Mouse (Mus musculus) heart, postnatal 0 days (tissue): Measurements from ENCODE around the gene Dgat2. TPM values are rescaled to one million over a fixed set of nuclear protein-coding genes. Genes with fewer than 3 reads are reported as not detected.

Experiments
- ATAC-seq: fragments of 200-750 bp; cut with Nextera tagmentation; 2 replicates; pipeline ENCODE4 v1.8.0; 2017; ENCODE audit warnings: low read depth, moderate number of reproducible peaks, moderate library complexity; ENCODE audit not compliant: insufficient read depth
- DNase-seq: peaks from one replicate; pipeline ENCODE4 v3.0.0-alpha.2; 2016; ENCODE audit warnings: low spot score
- H3K27ac ChIP-seq: fragments of 300-500 bp; sonication (generic); 2 replicates; pipeline ENCODE4 v1.5.1; 2014; ENCODE audit warnings: low read depth, mild to moderate bottlenecking
- H3K27me3 ChIP-seq: fragments of 300-500 bp; sonication (generic); 2 replicates; pipeline ENCODE4 v1.6.1; 2014; ENCODE audit warnings: low read length, mixed read lengths; ENCODE audit not compliant: control insufficient read depth, insufficient read depth
- H3K36me3 ChIP-seq: fragments of 300-500 bp; sonication (generic); replicated peaks from 2 replicates; pipeline ENCODE4 v1.6.1; 2014; ENCODE audit warnings: low read length, mixed read lengths; ENCODE audit not compliant: control insufficient read depth, insufficient read depth
- H3K4me1 ChIP-seq: fragments of 300-500 bp; sonication (generic); 2 replicates; pipeline ENCODE4 v1.6.1; 2014; ENCODE audit warnings: antibody characterized with exemption; ENCODE audit not compliant: control insufficient read depth, insufficient read depth
- H3K4me2 ChIP-seq: fragments of 300-500 bp; sonication (generic); 2 replicates; pipeline ENCODE4 v1.6.1; 2014; ENCODE audit warnings: low read depth, mild to moderate bottlenecking, low read length, moderate library complexity
- H3K4me3 ChIP-seq: fragments of 300-500 bp; sonication (generic); 2 replicates; pipeline ENCODE4 v1.5.1; 2014; ENCODE audit warnings: low read depth, low read length
- H3K9ac ChIP-seq: fragments of 300-500 bp; sonication (generic); replicated peaks from 2 replicates; pipeline ENCODE4 v1.6.1; 2014; ENCODE audit warnings: low read depth, low read length, mixed read lengths
- H3K9me3 ChIP-seq: fragments of 300-500 bp; sonication (generic); replicated peaks from 2 replicates; pipeline ENCODE4 v1.6.1; 2016; ENCODE audit warnings: low read length; ENCODE audit not compliant: control insufficient read depth
- CTCF ChIP-seq: IDR thresholded peaks from 2 replicates; pipeline ENCODE4 v1.5.1; 2016; ENCODE audit warnings: antibody characterized with exemption, control low read depth, low read depth
- EP300 ChIP-seq: IDR thresholded peaks from 2 replicates; pipeline ENCODE4 v1.6.1; 2016; ENCODE audit warnings: antibody characterized with exemption, low read depth
- WGBS: fragments of 180-500 bp; shearing (Covaris S2); extraction: QIAGEN DNeasy Blood & Tissue Kit; methylation state at CpG from one replicate; pipeline ENCODE4 v1.1.7; 2014; 5-methylcytosine and 5-hydroxymethylcytosine counted together
- polyA plus RNA-seq: library from polyadenylated mRNA; unstranded; fragments of >200 nt; fragmentation: Nextera tagmentation; extraction: Ambion mirVana; gene quantifications from 2 replicates; pipeline ENCODE4 v1.2.1, GENCODE M21; 2015
- total RNA-seq: library from RNA; depleted of rRNA; stranded (reverse); fragments of >200 nt; gene quantifications from 2 replicates; pipeline ENCODE4 v1.2.3, GENCODE M21; 2014; ENCODE audit warnings: low replicate concordance

Dgat2 gene
- total and polyA plus RNA-seq, 2 experiments from 2014 or later: 114 to 115 TPM

DNA sequence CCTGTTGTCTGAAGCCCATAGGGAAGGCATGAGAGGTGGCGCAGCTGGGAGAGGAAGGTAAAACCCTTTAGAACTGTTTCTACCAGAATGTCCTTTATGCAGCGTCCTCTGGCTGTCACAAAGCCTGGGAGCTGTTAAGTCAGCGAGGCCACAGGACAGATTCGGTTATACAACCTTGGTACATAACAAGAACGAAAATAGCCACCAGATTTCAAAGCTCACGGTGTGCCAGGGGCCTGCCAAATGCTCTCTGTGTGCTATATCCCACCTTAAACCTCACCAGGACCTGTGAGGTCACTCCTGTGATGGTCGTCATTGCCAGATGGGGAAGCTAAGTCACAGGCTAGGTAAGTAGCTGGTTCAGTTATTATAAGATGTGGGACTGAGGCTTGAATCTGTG, 19.6 kb upstream of the Dgat2 start:
- peak; percentile 89 for ATAC-seq
- no peaks in the 10 kb centered on the region for H3K36me3 ChIP-seq
- peak; percentile 89 for DNase-seq
- H3K4me2 ChIP-seq: 0 out of 2 replicates have a peak overlapping the region, but pooled peaks have one; percentile 3
- WGBS: 41% methylated on average over 7 of the region's 7 CpGs
- H3K9ac ChIP-seq: no peak overlapping the region
- TF ChIP-seq CTCF (peak; percentile 43), EP300 (peak; percentile 82; the same call in 1 of the 2 replicates)
- no peaks in the 10 kb centered on the region for H3K27me3 ChIP-seq
- H3K9me3 ChIP-seq: no peaks in the 10 kb centered on the region
- peaks cover 12% of the 10 kb centered on the region for H3K4me1 ChIP-seq
- H3K4me3 ChIP-seq: no peak overlapping the region
- peak overlapping the region; percentile 94 for H3K27ac ChIP-seq

- ATAC-seq (0 out of 2 replicates have a peak, but pooled peaks have one; percentile 10), DNase-seq (no peak)
- Histone ChIP-seq H3K36me3 (no peaks in the 10 kb centered on the region), H3K4me2 (no peak overlapping the region), H3K4me3 (no peak overlapping the region), H3K4me1 (peaks cover 12% of the 10 kb centered on the region), H3K27ac (peak overlapping the region; percentile 14; the same call in 1 of the 2 replicates), H3K9ac (no peak overlapping the region), H3K9me3 (no peaks in the 10 kb centered on the region), H3K27me3 (no peaks in the 10 kb centered on the region)
- 39% methylated on average over 4 of the region's 4 CpGs for WGBS
- TF ChIP-seq CTCF (no peak), EP300 (no peak)
Observed at GRCm38 (mm10) chr7:99200290-99200689, 17.8 kb upstream of the Dgat2 start.

GRCm38 (mm10) chr7:99199451-99200175, 17.1 kb upstream of the Dgat2 start:
- DNase-seq: no peak
- H3K36me3 ChIP-seq: no peaks in the 10 kb centered on the region
- H3K9me3 ChIP-seq: no peaks in the 10 kb centered on the region
- H3K4me1 ChIP-seq: peaks cover 12% of the 10 kb centered on the region
- no peaks in the 10 kb centered on the region for H3K27me3 ChIP-seq
- H3K27ac ChIP-seq: no peak overlapping the region
- TF ChIP-seq CTCF: no peak
- no peak for TF ChIP-seq EP300
- no peak for ATAC-seq
- WGBS: 82% methylated on average over 9 of the region's 9 CpGs
- H3K9ac ChIP-seq: no peak overlapping the region
- H3K4me3 ChIP-seq: no peak overlapping the region
- H3K4me2 ChIP-seq: no peak overlapping the region

GRCm38 (mm10) chr7:99198811-99199210, 16.3 kb upstream of the Dgat2 start:
- Histone ChIP-seq H3K4me1 (peaks cover 12% of the 10 kb centered on the region), H3K36me3 (no peaks in the 10 kb centered on the region), H3K27ac (no peak overlapping the region), H3K4me3 (no peak overlapping the region), H3K9me3 (no peaks in the 10 kb centered on the region), H3K27me3 (no peaks in the 10 kb centered on the region), H3K4me2 (no peak overlapping the region), H3K9ac (no peak overlapping the region)
- DNase-seq: no peak
- TF ChIP-seq CTCF: no peak
- TF ChIP-seq EP300: no peak
- WGBS: 98% methylated on average over 2 of the region's 2 CpGs
- ATAC-seq: no peak

GRCm38 (mm10) chr7:99194511-99194910, 12.0 kb upstream of the Dgat2 start:
- Histone ChIP-seq H3K4me1 (no peaks in the 10 kb centered on the region), H3K4me2 (no peak overlapping the region), H3K9ac (no peak overlapping the region), H3K36me3 (no peaks in the 10 kb centered on the region), H3K4me3 (no peak overlapping the region), H3K27ac (no peak overlapping the region), H3K27me3 (no peaks in the 10 kb centered on the region), H3K9me3 (no peaks in the 10 kb centered on the region)
- 52% methylated on average over 2 of the region's 2 CpGs for WGBS
- TF ChIP-seq EP300 (no peak), CTCF (no peak)
- DNase-seq: no peak
- no peak for ATAC-seq

- Histone ChIP-seq H3K9ac (no peak overlapping the region), H3K27ac (no peak overlapping the region), H3K27me3 (no peaks in the 10 kb centered on the region), H3K4me3 (no peak overlapping the region), H3K36me3 (no peaks in the 10 kb centered on the region), H3K4me1 (no peaks in the 10 kb centered on the region), H3K4me2 (no peak overlapping the region), H3K9me3 (no peaks in the 10 kb centered on the region)
- ATAC-seq (no peak), DNase-seq (no peak)
- TF ChIP-seq EP300 (no peak), CTCF (no peak)
- WGBS: 78% methylated on average over 4 of the region's 4 CpGs
Observed at GRCm38 (mm10) chr7:99193926-99194325, 11.4 kb upstream of the Dgat2 start.
